Mouse (Mus musculus): ENCODE data around the gene Hspbp1. TPM values are rescaled to one million over a fixed set of nuclear protein-coding genes. Genes with fewer than 3 reads are reported as not detected.

Gene Hspbp1
- 0.87 TPM for polyA plus RNA-seq (2014; fragmentation: Illumina TruSeq; extraction: RNeasy Lipid Tissue Mini Kit (QIAGEN cat#74804); ENCODE audit: low read depth, low replicate concordance)

GRCm38 (mm10) chr7:4684632-4685417 lies at the start of gene Hspbp1:
Gene Hspbp1 (minus strand): TSS chr7:4685068.

GRCm38 (mm10) chr7:4725169-4725568 lies 40.3 kb upstream of the Hspbp1 start, which contains the start of gene Tmem150b:
Gene Tmem150b (minus strand): TSS chr7:4725249.

GRCm38 (mm10) chr7:4690387-4690786 lies 5.5 kb upstream of the Hspbp1 start, which contains the start of gene Brsk1:
Gene Brsk1 (plus strand): TSS chr7:4690604.

DNA sequence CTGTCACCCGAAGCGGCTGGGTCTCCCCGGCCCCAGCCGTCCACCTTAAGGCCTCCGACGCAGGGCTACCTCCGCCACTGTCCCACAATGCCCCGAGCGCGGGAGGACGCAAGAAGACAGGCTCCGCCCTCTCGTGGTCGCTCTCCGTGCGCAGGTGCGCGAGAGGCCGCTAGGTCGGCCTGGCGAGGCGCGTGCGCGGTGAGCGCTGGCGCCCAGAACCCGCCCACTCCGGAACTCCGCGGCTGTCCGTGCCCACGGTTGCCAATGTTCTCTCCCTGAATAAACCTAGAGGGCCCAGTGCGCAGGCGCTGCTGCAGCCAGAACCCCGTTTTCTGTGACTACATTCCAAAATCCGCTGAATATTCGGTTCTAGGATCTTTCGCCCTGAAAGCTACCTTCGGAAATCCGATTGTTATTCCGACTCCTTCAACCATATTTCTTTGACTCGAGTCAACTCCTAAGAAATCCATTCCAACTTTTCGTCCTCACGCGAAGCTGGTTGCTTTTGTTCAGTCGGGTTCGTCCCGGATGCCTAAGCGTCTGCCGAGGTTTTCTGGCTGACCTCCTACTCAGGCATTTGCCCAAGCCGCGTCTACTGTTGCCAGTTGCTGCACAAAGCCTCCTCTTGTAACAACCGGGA lies 25.8 kb downstream of the Hspbp1 start, which contains the start of gene Ppp6r1:
Gene Ppp6r1, minus strand, starts transcription at position 108 of the 640 bp plus-strand sequence.

DNA sequence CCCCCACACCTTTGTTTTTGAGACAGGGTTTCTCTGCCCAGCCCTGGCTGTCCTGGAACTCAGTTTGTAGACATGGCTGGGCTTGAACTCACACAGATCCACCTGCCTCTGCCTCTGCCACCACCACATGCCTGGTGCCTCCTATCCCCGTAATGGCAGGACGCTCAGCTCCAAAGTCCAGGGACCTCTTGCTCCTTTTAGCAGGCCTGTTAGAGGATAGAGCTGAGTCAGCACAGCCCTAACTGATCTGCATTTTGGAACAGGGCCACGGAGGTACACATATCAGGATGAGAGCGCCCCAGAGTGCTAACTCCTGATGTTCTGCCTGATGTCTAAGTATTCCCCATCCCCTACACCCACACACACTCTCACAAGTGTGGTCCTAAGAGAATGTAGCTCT lies 53.8 kb downstream of the Hspbp1 start, which contains the start of gene Tmem86b:
Gene Tmem86b, minus strand, starts transcription at position 392 of the 400 bp plus-strand sequence.

Other genes with a start within 250 kb of the Hspbp1 start
- 2.8 TPM for gene Rdh13, start 239.4 kb downstream of the Hspbp1 start, polyA plus RNA-seq (2014; fragmentation: Illumina TruSeq; extraction: RNeasy Lipid Tissue Mini Kit (QIAGEN cat#74804); ENCODE audit: low read depth, low replicate concordance)
- gene Eps8l1, start 224.4 kb downstream of the Hspbp1 start, polyA plus RNA-seq (2014; fragmentation: Illumina TruSeq; extraction: RNeasy Lipid Tissue Mini Kit (QIAGEN cat#74804); ENCODE audit: low read depth, low replicate concordance): 0.11 TPM
- 6.8 TPM for gene Ppp1r12c, start 183.4 kb downstream of the Hspbp1 start, polyA plus RNA-seq (2014; fragmentation: Illumina TruSeq; extraction: RNeasy Lipid Tissue Mini Kit (QIAGEN cat#74804); ENCODE audit: low read depth, low replicate concordance)
- gene Tnnt1, start 168.7 kb downstream of the Hspbp1 start, polyA plus RNA-seq (2014; fragmentation: Illumina TruSeq; extraction: RNeasy Lipid Tissue Mini Kit (QIAGEN cat#74804); ENCODE audit: low read depth, low replicate concordance): 1.3 TPM
- gene Tnni3, start 160.8 kb downstream of the Hspbp1 start, polyA plus RNA-seq (2014; fragmentation: Illumina TruSeq; extraction: RNeasy Lipid Tissue Mini Kit (QIAGEN cat#74804); ENCODE audit: low read depth, low replicate concordance): not detected
- not detected for gene Dnaaf3, start 152.6 kb downstream of the Hspbp1 start, polyA plus RNA-seq (2014; fragmentation: Illumina TruSeq; extraction: RNeasy Lipid Tissue Mini Kit (QIAGEN cat#74804); ENCODE audit: low read depth, low replicate concordance)
- not detected for gene Syt5, start 137.5 kb downstream of the Hspbp1 start, polyA plus RNA-seq (2014; fragmentation: Illumina TruSeq; extraction: RNeasy Lipid Tissue Mini Kit (QIAGEN cat#74804); ENCODE audit: low read depth, low replicate concordance)
- not detected for gene Ptprh, start 81.0 kb downstream of the Hspbp1 start, polyA plus RNA-seq (2014; fragmentation: Illumina TruSeq; extraction: RNeasy Lipid Tissue Mini Kit (QIAGEN cat#74804); ENCODE audit: low read depth, low replicate concordance)
- gene Tmem86b, start 53.6 kb downstream of the Hspbp1 start, polyA plus RNA-seq (2014; fragmentation: Illumina TruSeq; extraction: RNeasy Lipid Tissue Mini Kit (QIAGEN cat#74804); ENCODE audit: low read depth, low replicate concordance): 34.6 TPM
- gene Ppp6r1, start 26.0 kb downstream of the Hspbp1 start, polyA plus RNA-seq (2014; fragmentation: Illumina TruSeq; extraction: RNeasy Lipid Tissue Mini Kit (QIAGEN cat#74804); ENCODE audit: low read depth, low replicate concordance): 10.9 TPM
- not detected for gene Brsk1, start 5.5 kb upstream of the Hspbp1 start, polyA plus RNA-seq (2014; fragmentation: Illumina TruSeq; extraction: RNeasy Lipid Tissue Mini Kit (QIAGEN cat#74804); ENCODE audit: low read depth, low replicate concordance)
- not detected for gene Tmem150b, start 40.2 kb upstream of the Hspbp1 start, polyA plus RNA-seq (2014; fragmentation: Illumina TruSeq; extraction: RNeasy Lipid Tissue Mini Kit (QIAGEN cat#74804); ENCODE audit: low read depth, low replicate concordance)
- gene Kmt5c, start 55.0 kb upstream of the Hspbp1 start, polyA plus RNA-seq (2014; fragmentation: Illumina TruSeq; extraction: RNeasy Lipid Tissue Mini Kit (QIAGEN cat#74804); ENCODE audit: low read depth, low replicate concordance): 1.4 TPM
- not detected for gene Cox6b2, start 68.0 kb upstream of the Hspbp1 start, polyA plus RNA-seq (2014; fragmentation: Illumina TruSeq; extraction: RNeasy Lipid Tissue Mini Kit (QIAGEN cat#74804); ENCODE audit: low read depth, low replicate concordance)
- gene Fam71e2, start 86.2 kb upstream of the Hspbp1 start, polyA plus RNA-seq (2014; fragmentation: Illumina TruSeq; extraction: RNeasy Lipid Tissue Mini Kit (QIAGEN cat#74804); ENCODE audit: low read depth, low replicate concordance): not detected
- not detected for gene Il11, start 97.8 kb upstream of the Hspbp1 start, polyA plus RNA-seq (2014; fragmentation: Illumina TruSeq; extraction: RNeasy Lipid Tissue Mini Kit (QIAGEN cat#74804); ENCODE audit: low read depth, low replicate concordance)
- not detected for gene Tmem190, start 97.9 kb upstream of the Hspbp1 start, polyA plus RNA-seq (2014; fragmentation: Illumina TruSeq; extraction: RNeasy Lipid Tissue Mini Kit (QIAGEN cat#74804); ENCODE audit: low read depth, low replicate concordance)
- gene Tmem238, start 104.6 kb upstream of the Hspbp1 start, polyA plus RNA-seq (2014; fragmentation: Illumina TruSeq; extraction: RNeasy Lipid Tissue Mini Kit (QIAGEN cat#74804); ENCODE audit: low read depth, low replicate concordance): 1.1 TPM
- gene Rpl28, start 107.8 kb upstream of the Hspbp1 start, polyA plus RNA-seq (2014; fragmentation: Illumina TruSeq; extraction: RNeasy Lipid Tissue Mini Kit (QIAGEN cat#74804); ENCODE audit: low read depth, low replicate concordance): 18.8 TPM
- gene Ube2s, start 127.5 kb upstream of the Hspbp1 start, polyA plus RNA-seq (2014; fragmentation: Illumina TruSeq; extraction: RNeasy Lipid Tissue Mini Kit (QIAGEN cat#74804); ENCODE audit: low read depth, low replicate concordance): 4.7 TPM
- not detected for gene Shisa7, start 159.6 kb upstream of the Hspbp1 start, polyA plus RNA-seq (2014; fragmentation: Illumina TruSeq; extraction: RNeasy Lipid Tissue Mini Kit (QIAGEN cat#74804); ENCODE audit: low read depth, low replicate concordance)
- gene Isoc2b, start 185.2 kb upstream of the Hspbp1 start, polyA plus RNA-seq (2014; fragmentation: Illumina TruSeq; extraction: RNeasy Lipid Tissue Mini Kit (QIAGEN cat#74804); ENCODE audit: low read depth, low replicate concordance): 5.4 TPM
- 4.8 TPM for gene Isoc2a, start 192.1 kb upstream of the Hspbp1 start, polyA plus RNA-seq (2014; fragmentation: Illumina TruSeq; extraction: RNeasy Lipid Tissue Mini Kit (QIAGEN cat#74804); ENCODE audit: low read depth, low replicate concordance)
- gene Gm36210, start 221.4 kb upstream of the Hspbp1 start, polyA plus RNA-seq (2014; fragmentation: Illumina TruSeq; extraction: RNeasy Lipid Tissue Mini Kit (QIAGEN cat#74804); ENCODE audit: low read depth, low replicate concordance): not detected
- not detected for gene Zfp628, start 230.1 kb upstream of the Hspbp1 start, polyA plus RNA-seq (2014; fragmentation: Illumina TruSeq; extraction: RNeasy Lipid Tissue Mini Kit (QIAGEN cat#74804); ENCODE audit: low read depth, low replicate concordance)
- gene Nat14, start 237.0 kb upstream of the Hspbp1 start, polyA plus RNA-seq (2014; fragmentation: Illumina TruSeq; extraction: RNeasy Lipid Tissue Mini Kit (QIAGEN cat#74804); ENCODE audit: low read depth, low replicate concordance): not detected
- gene Ssc5d, start 240.7 kb upstream of the Hspbp1 start, polyA plus RNA-seq (2014; fragmentation: Illumina TruSeq; extraction: RNeasy Lipid Tissue Mini Kit (QIAGEN cat#74804); ENCODE audit: low read depth, low replicate concordance): not detected

Measured in liver, adult 10 weeks (tissue).